Mouse (Mus musculus): Measurements from ENCODE around the gene Pard6b. TPM values are rescaled to one million over a fixed set of nuclear protein-coding genes. Genes with fewer than 3 reads are reported as not detected.

Pard6b gene
- polyA plus RNA-seq, 1 experiment from 2014 or later, result 9.2 TPM

- H3K36me3 ChIP-seq (ENCODE audit: control insufficient read depth, insufficient read depth, low read length), result no peaks in the 10 kb centered on the region
- peaks cover 17% of the 10 kb centered on the region; the same call in 1 of the 2 replicates for H3K27me3 ChIP-seq (ENCODE audit: control insufficient read depth, insufficient read depth, low read length)
- 0 out of 2 replicates have a peak, but pooled peaks cover 6% of the 10 kb centered on the region for H3K4me1 ChIP-seq (ENCODE audit: control insufficient read depth, insufficient read depth, low read length)
- WGBS, result 57% methylated on average over 13 of the region's 13 CpGs
- DNase-seq, result no peak
- no peaks in the 10 kb centered on the region for H3K9me3 ChIP-seq (ENCODE audit: control insufficient read depth, low read length)
- H3K4me2 ChIP-seq (ENCODE audit: low read length), result no peak overlapping the region
- no peak for ATAC-seq (ENCODE audit: low FRiP score, low TSS enrichment)
- H3K4me3 ChIP-seq (replicated peaks; ENCODE audit: low read depth, low read length), result no peak overlapping the region
- H3K9ac ChIP-seq (replicated peaks; ENCODE audit: low read length), result no peak overlapping the region
- no peak overlapping the region for H3K27ac ChIP-seq (replicated peaks; ENCODE audit: low read depth, low read length)
These were observed 35.4 kb upstream of the Pard6b start for GRCm38 (mm10) chr2:168045357-168045756.

- H3K4me1 ChIP-seq (ENCODE audit: control insufficient read depth, insufficient read depth, low read length), result 0 out of 2 replicates have a peak, but pooled peaks cover 8% of the 10 kb centered on the region
- H3K9me3 ChIP-seq (ENCODE audit: control insufficient read depth, low read length), result no peaks in the 10 kb centered on the region
- no peak overlapping the region for H3K9ac ChIP-seq (replicated peaks; ENCODE audit: low read length)
- no peak overlapping the region for H3K4me3 ChIP-seq (replicated peaks; ENCODE audit: low read depth, low read length)
- no peak overlapping the region for H3K27ac ChIP-seq (replicated peaks; ENCODE audit: low read depth, low read length)
- DNase-seq, result no peak
- no peak for ATAC-seq (ENCODE audit: low FRiP score, low TSS enrichment)
- no peaks in the 10 kb centered on the region for H3K36me3 ChIP-seq (ENCODE audit: control insufficient read depth, insufficient read depth, low read length)
- WGBS, result 12% methylated on average over 5 of the region's 5 CpGs
- no peak overlapping the region for H3K4me2 ChIP-seq (ENCODE audit: low read length)
- peaks cover 21% of the 10 kb centered on the region; the same call in 1 of the 2 replicates for H3K27me3 ChIP-seq (ENCODE audit: control insufficient read depth, insufficient read depth, low read length)
These were observed 35.0 kb upstream of the Pard6b start for GRCm38 (mm10) chr2:168045771-168046170.

GRCm38 (mm10) chr2:168046467-168046866 lies 34.3 kb upstream of the Pard6b start:
- WGBS, result 75% methylated on average over 4 of the region's 4 CpGs
- no peaks in the 10 kb centered on the region for H3K36me3 ChIP-seq (ENCODE audit: control insufficient read depth, insufficient read depth, low read length)
- ATAC-seq (ENCODE audit: low FRiP score, low TSS enrichment), result no peak

GRCm38 (mm10) chr2:168049002-168049635 lies 31.7 kb upstream of the Pard6b start:
- ATAC-seq (ENCODE audit: low FRiP score, low TSS enrichment) (no peak), DNase-seq (no peak)
- Histone ChIP-seq H3K27me3 (ENCODE audit: control insufficient read depth, insufficient read depth, low read length) (peaks cover 35% of the 10 kb centered on the region; the same call in 1 of the 2 replicates), H3K9ac (replicated peaks; ENCODE audit: low read length) (no peak overlapping the region), H3K4me1 (ENCODE audit: control insufficient read depth, insufficient read depth, low read length) (0 out of 2 replicates have a peak, but pooled peaks cover 8% of the 10 kb centered on the region), H3K4me3 (replicated peaks; ENCODE audit: low read depth, low read length) (no peak overlapping the region), H3K36me3 (ENCODE audit: control insufficient read depth, insufficient read depth, low read length) (no peaks in the 10 kb centered on the region), H3K9me3 (ENCODE audit: control insufficient read depth, low read length) (no peaks in the 10 kb centered on the region), H3K4me2 (ENCODE audit: low read length) (peak overlapping the region; percentile 15; the same call in 1 of the 2 replicates), H3K27ac (replicated peaks; ENCODE audit: low read depth, low read length) (no peak overlapping the region)
- 11% methylated on average over 16 of the region's 16 CpGs for WGBS

More at GRCm38 (mm10) chr2:168046467-168046866, 34.3 kb upstream of the Pard6b start:
- Histone ChIP-seq H3K9me3 (ENCODE audit: control insufficient read depth, low read length) (no peaks in the 10 kb centered on the region), H3K4me1 (ENCODE audit: control insufficient read depth, insufficient read depth, low read length) (0 out of 2 replicates have a peak, but pooled peaks cover 8% of the 10 kb centered on the region), H3K4me3 (replicated peaks; ENCODE audit: low read depth, low read length) (no peak overlapping the region), H3K27me3 (ENCODE audit: control insufficient read depth, insufficient read depth, low read length) (peaks cover 27% of the 10 kb centered on the region; the same call in 1 of the 2 replicates), H3K27ac (replicated peaks; ENCODE audit: low read depth, low read length) (no peak overlapping the region), H3K9ac (replicated peaks; ENCODE audit: low read length) (no peak overlapping the region), H3K4me2 (ENCODE audit: low read length) (no peak overlapping the region)
- DNase-seq, result no peak

- H3K4me3 ChIP-seq (replicated peaks; ENCODE audit: low read depth, low read length), result peak overlapping the region; percentile 36
- H3K9ac ChIP-seq (replicated peaks; ENCODE audit: low read length), result peak overlapping the region; percentile 44
- H3K27me3 ChIP-seq (ENCODE audit: control insufficient read depth, insufficient read depth, low read length), result peaks cover 35% of the 10 kb centered on the region; the same call in 1 of the 2 replicates
- no peaks in the 10 kb centered on the region for H3K9me3 ChIP-seq (ENCODE audit: control insufficient read depth, low read length)
- H3K27ac ChIP-seq (replicated peaks; ENCODE audit: low read depth, low read length), result no peak overlapping the region
- no peak for ATAC-seq (ENCODE audit: low FRiP score, low TSS enrichment)
- H3K4me2 ChIP-seq (ENCODE audit: low read length), result peak overlapping the region; percentile 65
- DNase-seq, result peak; percentile 36
- 0 out of 2 replicates have a peak, but pooled peaks cover 8% of the 10 kb centered on the region for H3K4me1 ChIP-seq (ENCODE audit: control insufficient read depth, insufficient read depth, low read length)
- H3K36me3 ChIP-seq (ENCODE audit: control insufficient read depth, insufficient read depth, low read length), result no peaks in the 10 kb centered on the region
- under 1% methylated on average over 56 of the region's 56 CpGs for WGBS
These were observed 30.5 kb upstream of the Pard6b start for GRCm38 (mm10) chr2:168050000-168050942.

- WGBS, result 88% methylated on average over 1 of the region's 1 CpGs
- Histone ChIP-seq H3K36me3 (ENCODE audit: control insufficient read depth, insufficient read depth, low read length) (no peaks in the 10 kb centered on the region), H3K4me3 (replicated peaks; ENCODE audit: low read depth, low read length) (no peak overlapping the region), H3K27me3 (ENCODE audit: control insufficient read depth, insufficient read depth, low read length) (peaks cover 35% of the 10 kb centered on the region; the same call in 1 of the 2 replicates), H3K27ac (replicated peaks; ENCODE audit: low read depth, low read length) (no peak overlapping the region), H3K4me2 (ENCODE audit: low read length) (no peak overlapping the region), H3K9me3 (ENCODE audit: control insufficient read depth, low read length) (no peaks in the 10 kb centered on the region), H3K4me1 (ENCODE audit: control insufficient read depth, insufficient read depth, low read length) (0 out of 2 replicates have a peak, but pooled peaks cover 8% of the 10 kb centered on the region), H3K9ac (replicated peaks; ENCODE audit: low read length) (no peak overlapping the region)
- DNase-seq (no peak), ATAC-seq (ENCODE audit: low FRiP score, low TSS enrichment) (no peak)
These were observed 28.6 kb upstream of the Pard6b start for GRCm38 (mm10) chr2:168052156-168052555.

GRCm38 (mm10) chr2:168052689-168053088 lies 28.1 kb upstream of the Pard6b start:
- Histone ChIP-seq H3K9me3 (ENCODE audit: control insufficient read depth, low read length) (no peaks in the 10 kb centered on the region), H3K9ac (replicated peaks; ENCODE audit: low read length) (no peak overlapping the region), H3K27ac (replicated peaks; ENCODE audit: low read depth, low read length) (no peak overlapping the region), H3K27me3 (ENCODE audit: control insufficient read depth, insufficient read depth, low read length) (peaks cover 35% of the 10 kb centered on the region; the same call in 1 of the 2 replicates), H3K36me3 (ENCODE audit: control insufficient read depth, insufficient read depth, low read length) (no peaks in the 10 kb centered on the region), H3K4me3 (replicated peaks; ENCODE audit: low read depth, low read length) (no peak overlapping the region), H3K4me2 (ENCODE audit: low read length) (no peak overlapping the region), H3K4me1 (ENCODE audit: control insufficient read depth, insufficient read depth, low read length) (0 out of 2 replicates have a peak, but pooled peaks cover 8% of the 10 kb centered on the region)
- DNase-seq, result peak; percentile 31
- no peak for ATAC-seq (ENCODE audit: low FRiP score, low TSS enrichment)
- WGBS, result 22% methylated on average over 2 of the region's 2 CpGs

GRCm38 (mm10) chr2:168054142-168054541 lies 26.7 kb upstream of the Pard6b start:
- no peaks in the 10 kb centered on the region for H3K36me3 ChIP-seq (ENCODE audit: control insufficient read depth, insufficient read depth, low read length)
- no peak overlapping the region for H3K4me2 ChIP-seq (ENCODE audit: low read length)
- no peak overlapping the region for H3K27ac ChIP-seq (replicated peaks; ENCODE audit: low read depth, low read length)
- peaks cover 30% of the 10 kb centered on the region; the same call in 1 of the 2 replicates for H3K27me3 ChIP-seq (ENCODE audit: control insufficient read depth, insufficient read depth, low read length)
- H3K4me1 ChIP-seq (ENCODE audit: control insufficient read depth, insufficient read depth, low read length), result 0 out of 2 replicates have a peak, but pooled peaks cover 8% of the 10 kb centered on the region
- WGBS, result 93% methylated on average over 11 of the region's 11 CpGs
- ATAC-seq (ENCODE audit: low FRiP score, low TSS enrichment), result no peak
- no peak overlapping the region for H3K9ac ChIP-seq (replicated peaks; ENCODE audit: low read length)
- no peaks in the 10 kb centered on the region for H3K9me3 ChIP-seq (ENCODE audit: control insufficient read depth, low read length)
- no peak for DNase-seq
- H3K4me3 ChIP-seq (replicated peaks; ENCODE audit: low read depth, low read length), result no peak overlapping the region
